Mouse (Mus musculus) left cerebral cortex, postnatal 36 days (tissue): Measurements from ENCODE around the gene Ces2f. TPM values are rescaled to one million over a fixed set of nuclear protein-coding genes. Genes with fewer than 3 reads are reported as not detected.
A peak's percentile ranks its signal among the peaks of the same experiment; 100 is the strongest.
"Not testable (repeated sequence)": the region's sequence is repeated elsewhere in the genome, so short reads cannot be mapped to it uniquely, and the experiment has no call there.

ENCODE experiments used
- DNase-seq, 2 experiments: peaks; one replicate each; pipeline ENCODE4 v3.0.0; 2021 to 2022; ENCODE audit warnings: low spot score in 2 of 2, mixed read lengths in 1 of 2
- intact Hi-C: fragments of 180-260 bp; cut with DNase I; formaldehyde crosslinking; loops from one replicate; pipeline ENCODE4 v1.15.1; 2025
- total RNA-seq, 2 experiments: library from RNA; stranded (reverse); gene quantifications; 2 replicates each; pipeline ENCODE4 v1.2.3; 2021

Gene Ces2f
- not detected for total RNA-seq

DNA sequence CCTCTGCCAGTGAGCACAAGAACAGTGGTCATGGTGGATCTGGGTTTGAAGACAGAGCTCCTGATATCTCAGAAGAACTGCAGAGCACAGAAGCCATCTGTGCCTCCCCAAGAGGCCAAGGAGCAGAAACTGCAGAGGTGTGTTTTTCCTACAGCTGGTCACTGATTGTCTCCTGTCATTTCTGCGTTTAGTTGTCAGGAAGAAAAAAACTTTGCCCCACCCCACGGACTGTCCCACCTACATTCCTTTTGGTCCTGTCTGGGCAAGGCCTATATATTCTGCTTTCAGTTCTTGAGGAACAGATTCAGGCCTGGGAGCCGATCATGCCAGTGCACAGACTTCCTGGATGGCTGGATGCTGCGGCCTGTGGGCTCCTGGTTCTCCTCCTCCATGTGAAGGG is at the start of gene Ces2f:
TSS of gene Ces2f (plus strand) at position 301 of the 400 bp plus-strand sequence.
- DNase-seq: no peak
- intact Hi-C loops: no loop called here

DNA sequence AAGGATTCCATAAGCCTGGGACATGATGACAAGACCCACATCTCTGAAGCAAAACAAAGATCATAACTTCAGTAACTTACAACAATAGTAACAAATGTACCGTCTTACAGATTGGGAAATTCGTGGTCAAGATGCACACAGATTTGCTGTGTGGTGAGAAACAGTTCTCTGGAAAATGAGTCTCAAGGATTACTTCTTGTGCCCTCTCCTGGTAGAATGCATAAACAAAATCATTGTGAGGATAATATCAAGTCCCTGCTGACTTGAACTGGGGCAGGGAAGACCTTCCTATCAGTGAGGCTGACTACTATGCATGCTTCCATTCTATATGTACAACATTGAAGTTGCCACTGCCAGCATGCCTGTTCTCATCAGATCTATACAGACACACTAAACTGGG is 45.4 kb upstream of the Ces2f start:
- DNase-seq: no peak

DNA sequence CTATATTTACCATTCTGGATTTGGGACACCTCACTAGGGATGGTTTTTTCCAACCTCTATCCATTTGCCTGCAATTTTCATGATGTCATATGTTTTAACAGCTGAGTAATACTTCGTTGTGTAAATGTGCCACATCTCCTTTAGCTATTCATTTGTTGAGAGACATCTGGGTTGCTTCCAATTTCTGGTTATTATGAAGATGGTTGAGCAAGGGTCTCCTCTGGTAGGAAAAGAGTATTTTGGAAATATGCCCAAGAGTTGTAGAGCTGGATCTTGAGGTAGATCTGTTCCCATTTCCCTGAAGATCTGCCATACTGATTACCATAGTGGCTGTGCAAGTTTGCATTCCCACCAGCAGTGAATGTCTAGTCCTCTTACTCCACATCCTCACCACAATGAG is 40.0 kb upstream of the Ces2f start:
- intact Hi-C loops: no loop called here
- DNase-seq: no peak

More for the DNA sequence above, 45.4 kb upstream of the Ces2f start:
- intact Hi-C loops: no loop called here

DNA sequence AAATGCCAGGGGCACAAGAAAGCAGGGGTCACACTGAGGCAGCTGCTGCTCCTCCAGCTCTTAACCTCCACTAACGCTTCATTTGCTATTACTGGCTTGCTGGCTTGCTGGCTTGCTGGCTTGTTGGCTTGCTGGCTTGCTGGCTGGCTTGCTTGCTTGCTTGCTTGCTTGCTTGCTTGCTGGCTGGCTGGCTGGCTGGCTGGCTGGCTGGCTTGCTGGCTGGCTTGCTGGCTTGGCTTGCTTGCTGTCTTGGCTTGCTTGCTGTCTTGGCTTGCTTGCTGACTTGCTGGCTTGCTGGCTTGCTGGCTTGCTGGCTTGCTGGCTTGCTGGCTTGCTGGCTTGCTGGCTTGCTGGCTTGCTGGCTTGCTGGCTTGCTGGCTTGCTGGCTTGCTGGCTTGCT is 38.1 kb upstream of the Ces2f start:
- intact Hi-C loops: not testable (repeated sequence)
- DNase-seq: peak in 1 of 2 experiments; percentile 13

DNA sequence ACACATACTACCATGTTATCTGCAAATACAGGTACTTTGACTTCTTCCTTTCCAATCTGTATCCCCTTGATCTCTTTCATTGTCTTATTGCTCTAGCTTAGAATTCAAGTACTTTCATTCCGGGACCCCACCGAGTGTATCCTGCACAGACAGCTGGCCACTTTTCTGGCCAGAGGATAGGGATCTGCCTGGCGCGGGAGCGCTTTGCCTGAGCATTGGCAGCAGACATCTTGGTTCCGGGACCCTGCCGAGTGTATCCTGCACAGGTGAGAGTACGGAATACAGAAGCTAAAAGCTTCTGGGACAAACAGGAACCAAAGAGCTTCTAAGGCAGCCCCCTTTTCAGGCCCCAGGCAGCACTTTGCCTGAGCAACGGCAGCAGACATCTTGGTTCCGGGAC is 37.5 kb upstream of the Ces2f start:
- intact Hi-C loops: not testable (repeated sequence)

DNA sequence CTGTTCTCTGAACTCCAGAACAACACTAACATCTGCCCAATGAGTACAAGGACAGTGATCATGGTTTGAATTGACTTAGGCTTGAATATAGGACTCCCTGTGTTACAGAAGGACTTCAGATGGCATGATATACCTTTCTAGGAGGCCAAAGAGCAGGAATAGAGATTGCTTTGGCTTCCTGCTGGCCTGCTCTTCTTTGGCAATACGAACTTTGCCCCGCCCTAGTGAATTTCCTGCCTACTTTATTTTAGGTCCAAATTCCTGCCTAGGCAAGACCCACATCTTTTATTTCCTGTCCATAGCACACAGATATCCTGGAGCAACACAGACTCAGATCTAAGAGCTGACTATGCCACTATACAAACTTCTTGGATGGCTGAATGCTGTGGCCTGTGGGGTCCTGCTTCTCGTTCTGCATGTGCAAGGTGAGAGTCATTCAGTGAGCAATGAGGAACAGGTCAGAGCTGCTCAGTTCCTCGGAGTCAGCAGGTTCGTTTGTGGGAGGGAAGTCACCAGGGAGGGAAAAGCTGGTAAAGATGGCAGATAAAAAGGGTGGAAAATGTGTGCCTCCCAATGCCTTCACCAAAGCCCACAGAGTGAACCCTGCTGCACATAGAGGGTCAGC is 21.1 kb upstream of the Ces2f start, which contains the start of gene Ces2e:
TSS of gene Ces2e (plus strand) at position 289 of the 625 bp plus-strand sequence.
- intact Hi-C loops: no loop called here

More for the DNA sequence above, 37.5 kb upstream of the Ces2f start:
- DNase-seq: not testable (repeated sequence)

DNA sequence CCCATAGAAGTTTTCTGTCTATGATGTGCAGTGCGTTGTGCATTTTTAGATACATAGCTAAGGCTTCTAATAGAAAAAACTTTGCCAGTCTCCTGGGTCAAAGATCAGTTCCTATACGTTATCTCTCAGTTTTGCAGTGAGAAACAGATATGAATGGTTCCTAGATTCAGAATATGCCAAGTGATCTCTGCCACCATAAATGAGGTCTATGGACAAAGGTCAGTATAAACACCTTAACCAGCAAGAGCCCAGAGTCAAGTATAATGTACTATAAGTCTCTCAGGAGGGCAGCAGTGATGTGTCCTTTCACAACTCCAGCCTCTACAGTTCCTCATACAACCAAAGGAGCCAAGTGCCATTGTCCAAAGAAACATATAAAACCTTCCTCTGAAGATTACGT is 19.9 kb upstream of the Ces2f start:
- intact Hi-C loops: no loop called here
- DNase-seq: no peak

More for the DNA sequence above, 21.1 kb upstream of the Ces2f start, which contains the start of gene Ces2e:
- DNase-seq: no peak

DNA sequence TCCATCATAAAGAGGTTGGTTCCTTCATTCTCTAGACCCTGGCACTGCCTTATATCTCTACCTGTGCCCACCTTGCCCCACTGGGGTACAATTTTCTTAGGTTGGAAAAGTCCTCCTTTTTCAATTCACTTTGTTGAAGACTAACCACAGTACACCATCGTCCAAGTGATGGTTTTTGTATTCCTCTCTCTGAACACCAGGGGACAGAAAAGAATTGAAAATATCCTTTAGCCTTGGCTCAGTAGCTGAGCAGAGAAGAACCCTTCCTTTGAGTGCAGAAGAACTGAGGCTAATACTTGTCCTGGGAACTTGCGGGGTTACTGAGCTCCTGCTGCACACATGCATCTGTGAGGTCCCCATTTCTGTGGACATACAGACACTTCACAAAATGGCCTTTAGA is 2.5 kb upstream of the Ces2f start:
- DNase-seq: no peak
- intact Hi-C loops: no loop called here

DNA sequence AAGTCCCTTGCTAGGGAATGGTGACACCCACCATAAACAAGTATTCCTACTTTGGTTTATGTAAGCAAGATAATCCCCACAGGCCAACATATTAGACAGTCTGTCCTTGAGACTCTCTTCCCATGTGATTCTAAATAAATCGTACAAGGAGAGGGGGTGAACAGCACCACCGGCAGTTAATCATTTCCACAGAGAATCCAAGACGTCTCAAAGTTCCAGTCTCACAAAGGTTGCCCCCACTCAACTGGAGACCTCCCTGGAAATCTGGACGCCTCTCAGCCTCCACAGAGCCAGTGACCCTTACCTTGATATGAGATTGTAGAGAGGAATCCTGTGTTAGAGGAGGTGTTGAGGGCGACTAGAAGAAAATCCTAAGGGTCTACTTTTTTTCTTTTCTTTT is 1.9 kb downstream of the Ces2f start:
- intact Hi-C loops: no loop called here
- DNase-seq: no peak

DNA sequence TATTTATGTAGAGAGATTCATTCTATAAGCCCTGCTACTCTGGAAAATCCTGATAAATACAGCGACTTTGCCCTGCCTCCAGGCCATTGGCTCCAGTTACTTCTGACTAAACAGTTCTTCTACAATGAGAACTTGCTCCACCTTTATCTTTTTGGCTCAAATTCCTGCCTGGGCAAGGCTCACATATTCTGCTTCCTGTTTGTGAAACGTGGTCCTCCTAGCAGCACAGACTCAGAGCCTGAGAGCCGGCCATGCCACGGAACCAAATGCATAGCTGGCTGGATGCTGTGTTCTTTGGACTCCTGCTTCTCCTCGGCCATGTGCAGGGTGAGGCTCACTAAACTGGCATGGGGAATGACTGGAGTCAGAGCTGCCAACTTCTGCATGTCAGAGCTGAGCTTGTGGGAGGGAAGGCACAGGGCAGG is 14.4 kb downstream of the Ces2f start, which contains the start of gene Ces2g:
TSS of gene Ces2g (plus strand) at position 182 of the 425 bp plus-strand sequence.
- DNase-seq: no peak
- intact Hi-C loops: no loop called here

DNA sequence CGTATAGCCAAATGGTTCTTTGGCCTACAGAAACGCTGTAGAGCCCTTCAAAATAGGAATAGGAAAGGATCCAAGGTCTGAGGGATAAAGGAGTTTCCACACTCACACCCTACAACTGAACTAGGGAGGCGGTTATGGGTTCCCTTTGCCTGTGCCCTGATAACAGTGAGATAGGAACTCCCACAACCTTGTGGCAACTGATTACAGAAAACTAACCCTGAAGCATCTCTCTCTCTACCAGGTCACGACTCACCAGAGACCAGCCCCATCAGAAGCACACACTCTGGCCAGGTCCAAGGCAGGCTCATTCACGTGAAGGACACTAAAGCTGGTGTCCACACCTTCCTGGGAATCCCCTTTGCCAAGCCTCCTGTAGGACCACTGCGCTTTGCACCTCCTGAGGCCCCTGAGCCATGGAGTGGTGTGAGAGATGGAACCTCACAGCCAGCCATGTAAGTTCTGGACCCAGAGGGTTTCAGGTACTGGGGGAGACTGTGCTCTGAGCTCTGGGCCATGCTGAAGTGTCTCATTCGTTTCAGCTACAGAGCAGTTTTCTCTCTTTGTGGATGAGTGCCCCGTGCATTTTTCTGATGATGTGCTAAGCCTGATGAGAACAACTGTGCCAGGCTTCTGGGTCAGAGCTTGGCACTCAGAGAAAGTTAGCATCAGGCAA is 15.2 kb downstream of the Ces2f start:
- intact Hi-C loops: no loop called here
- no peak for DNase-seq

DNA sequence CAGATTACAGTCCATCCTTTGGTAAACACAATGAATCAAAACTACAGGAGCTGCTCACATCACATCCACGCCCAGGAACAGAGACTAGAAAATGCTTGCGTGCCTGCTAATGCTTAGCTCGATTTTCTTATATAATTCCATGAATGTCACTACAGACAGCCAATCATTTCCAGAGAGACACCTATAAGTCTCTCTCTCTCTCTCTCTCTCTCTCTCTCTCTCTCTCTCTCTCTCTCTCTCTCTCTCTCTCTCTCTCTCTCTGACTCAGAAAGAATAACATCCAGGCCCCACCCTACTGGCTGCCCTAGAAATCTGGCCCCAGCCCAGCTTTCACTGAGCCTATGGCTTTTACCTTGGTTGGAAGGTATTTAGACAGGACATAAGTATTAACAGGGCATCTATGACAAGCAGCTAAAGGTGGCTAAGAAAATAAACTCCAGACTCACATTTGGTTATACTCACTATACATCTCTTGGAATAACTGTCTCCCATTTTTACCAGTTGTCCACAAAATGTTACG is 16.3 kb downstream of the Ces2f start:
- intact Hi-C loops: no loop called here
- no peak for DNase-seq

DNA sequence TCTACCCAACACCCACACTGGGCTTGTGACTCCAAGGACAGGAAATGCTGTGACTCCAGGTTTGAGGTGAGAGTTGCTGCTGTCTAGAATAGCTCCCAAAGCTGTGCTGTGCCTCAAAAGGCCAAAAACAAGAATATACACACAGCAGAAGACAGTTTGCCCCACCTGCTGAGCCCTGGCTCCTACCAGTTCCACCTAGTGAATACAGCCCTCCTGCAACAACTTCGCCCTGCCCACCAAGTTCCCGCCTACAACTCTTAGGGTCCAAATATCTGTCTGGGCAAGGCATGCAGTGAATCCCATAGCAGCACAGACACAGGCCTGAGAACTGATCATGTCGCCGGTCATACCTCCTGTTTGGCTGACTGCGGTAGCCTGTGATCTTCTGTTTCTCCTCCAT is 37.0 kb downstream of the Ces2f start:
- intact Hi-C loops: no loop called here

DNA sequence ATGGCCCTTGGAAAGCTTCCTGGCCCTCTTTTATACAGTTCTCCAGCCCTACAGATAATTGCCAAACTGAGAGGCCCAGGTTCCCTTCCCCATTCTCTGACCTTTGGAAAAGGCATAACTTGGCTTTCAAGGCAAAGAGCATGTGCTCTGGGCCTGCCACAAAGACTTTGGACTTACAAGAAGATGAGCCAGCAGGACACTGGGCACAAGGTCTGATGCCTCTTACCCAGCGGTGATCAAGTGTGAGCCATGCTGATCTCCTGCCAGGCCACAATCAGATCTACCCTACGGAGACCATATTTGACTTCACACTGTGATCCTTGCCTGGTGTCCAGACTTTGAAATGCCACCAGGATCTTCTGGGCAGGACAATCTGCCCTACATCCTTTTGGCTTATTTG is 37.8 kb downstream of the Ces2f start:
- intact Hi-C loops: no loop called here
- no peak for DNase-seq

More for the DNA sequence above, 37.0 kb downstream of the Ces2f start:
- DNase-seq: no peak

DNA sequence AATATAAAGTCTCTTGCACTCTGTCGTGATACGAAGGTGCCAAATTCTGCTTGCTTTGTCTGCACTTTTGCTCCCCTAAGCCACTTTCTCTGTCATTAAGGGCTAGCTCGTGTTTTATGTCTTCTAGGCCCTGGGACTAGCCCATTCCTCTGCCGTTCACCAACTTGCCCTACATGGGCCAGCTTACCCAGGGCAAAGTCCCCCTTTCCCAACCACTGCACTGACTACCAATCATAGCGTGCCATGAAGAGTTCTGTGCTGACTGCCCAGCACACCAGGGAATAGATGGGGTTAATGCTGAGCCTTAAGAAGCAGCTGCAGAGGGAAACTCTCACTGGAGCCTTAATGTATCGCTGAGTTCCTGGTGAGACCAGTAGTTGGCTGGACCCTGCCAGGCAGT is 51.0 kb downstream of the Ces2f start:
- no peak for DNase-seq
- intact Hi-C loops: no loop called here

DNA sequence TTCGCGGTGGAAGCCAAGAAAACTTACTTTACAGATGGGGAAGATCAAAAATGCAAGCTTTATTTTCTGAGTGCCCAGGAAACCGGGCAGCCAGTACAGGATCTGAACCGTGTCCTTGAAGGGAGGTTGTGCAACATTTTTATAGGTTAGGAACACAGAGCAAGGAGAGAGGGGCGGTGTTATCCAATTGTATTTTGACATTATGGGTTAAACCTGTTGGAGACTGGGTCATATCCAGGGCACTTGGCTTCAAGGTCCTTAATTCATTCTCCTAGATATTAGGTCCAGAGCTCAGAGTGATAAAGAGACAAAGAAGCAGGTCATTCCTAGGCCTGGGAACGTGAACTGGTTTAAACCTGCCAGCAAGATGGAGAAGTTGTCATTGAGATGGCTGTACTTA is 52.0 kb downstream of the Ces2f start:
- DNase-seq: no peak
- intact Hi-C loops: no loop called here

DNA sequence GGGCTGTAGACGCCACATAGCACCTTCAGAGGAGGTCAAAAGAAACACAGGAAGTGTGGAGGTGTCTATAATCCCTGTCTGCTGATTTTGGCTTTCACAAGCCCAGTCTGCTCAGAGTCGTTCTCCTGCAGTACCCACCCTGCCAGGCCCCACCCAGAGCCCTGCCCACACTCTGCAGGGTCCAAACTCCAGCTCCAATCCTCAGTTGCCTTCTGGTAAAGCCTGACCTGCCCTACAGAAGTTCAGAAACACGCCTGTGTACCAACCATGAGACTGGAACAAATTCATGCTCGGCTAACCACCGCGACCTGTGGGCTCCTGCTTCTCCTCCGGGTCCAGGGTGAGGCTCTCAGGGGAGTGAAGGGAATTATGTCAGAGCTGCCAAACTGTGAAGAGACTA is 53.4 kb downstream of the Ces2f start, which contains the start of gene Ces2h:
TSS of gene Ces2h (plus strand) at position 268 of the 400 bp plus-strand sequence.
- DNase-seq: no peak
- intact Hi-C loops: no loop called here
